Mouse (Mus musculus) B cell, adult 67 days (primary cell): ENCODE data around the gene Fam118b. TPM values are rescaled to one million over a fixed set of nuclear protein-coding genes. Genes with fewer than 3 reads are reported as not detected.

Experiments
- total RNA-seq, 2 experiments: library from RNA; stranded (reverse); gene quantifications; 4 replicates each; pipeline ENCODE4 v1.2.4; 2023

Gene Fam118b
- 10 to 100 TPM; 22.8 to 30.9 TPM for total RNA-seq

GRCm38 (mm10) chr9:35267146-35267975, at the start of gene Fam118b, which contains the start of gene Rpusd4:
Gene Fam118b (minus strand): TSS chr9:35267805.
Gene Rpusd4 (plus strand): TSS chr9:35267865.

DNA sequence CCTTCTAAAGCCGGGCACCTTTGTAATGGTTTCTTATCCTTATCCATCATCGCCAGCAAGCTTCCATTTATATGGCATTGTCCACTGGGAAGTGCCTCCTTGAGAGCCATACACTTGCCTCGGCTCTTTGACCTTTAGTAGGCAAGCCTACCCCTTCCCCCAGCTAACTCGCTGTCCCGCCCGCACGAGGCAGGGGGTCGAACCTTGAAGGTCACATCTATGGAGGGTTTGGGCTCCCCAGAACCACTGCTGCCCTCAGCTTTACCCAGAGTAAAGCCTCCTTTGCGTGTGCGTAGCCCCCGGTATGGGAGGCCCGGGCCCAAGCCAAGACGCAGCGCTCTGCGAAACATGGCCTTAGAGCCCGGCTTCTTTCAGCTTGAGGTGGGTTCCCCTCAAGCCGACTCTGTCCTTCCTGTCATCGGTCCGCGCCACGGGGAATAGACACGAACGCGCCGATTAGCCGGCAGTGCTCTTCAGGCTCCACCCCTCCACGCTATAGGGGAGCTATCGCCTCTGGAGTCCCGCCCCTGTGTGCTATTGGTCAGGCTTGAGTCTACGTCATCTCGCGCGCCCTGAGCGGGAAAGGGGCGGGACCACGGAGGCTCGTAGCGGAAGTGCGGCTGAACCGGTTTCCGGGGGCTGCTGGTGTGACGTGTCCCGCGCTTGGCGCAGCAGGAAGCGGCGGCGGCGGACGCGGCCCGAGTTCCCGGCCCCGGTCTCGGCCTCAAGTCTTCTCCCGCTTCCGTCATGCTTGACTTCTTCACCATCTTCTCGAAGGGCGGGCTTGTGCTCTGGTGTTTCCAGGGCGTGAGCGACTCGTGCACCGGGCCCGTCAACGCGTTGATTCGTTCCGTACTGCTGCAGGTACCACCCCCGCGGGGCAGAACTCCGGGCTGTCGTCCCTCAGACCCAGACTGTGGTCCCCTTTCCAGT, 56.8 kb downstream of the Fam118b start, which contains the start of gene Foxred1:
TSS of gene Foxred1 (minus strand) at position 514 of the 933 bp plus-strand sequence.

DNA sequence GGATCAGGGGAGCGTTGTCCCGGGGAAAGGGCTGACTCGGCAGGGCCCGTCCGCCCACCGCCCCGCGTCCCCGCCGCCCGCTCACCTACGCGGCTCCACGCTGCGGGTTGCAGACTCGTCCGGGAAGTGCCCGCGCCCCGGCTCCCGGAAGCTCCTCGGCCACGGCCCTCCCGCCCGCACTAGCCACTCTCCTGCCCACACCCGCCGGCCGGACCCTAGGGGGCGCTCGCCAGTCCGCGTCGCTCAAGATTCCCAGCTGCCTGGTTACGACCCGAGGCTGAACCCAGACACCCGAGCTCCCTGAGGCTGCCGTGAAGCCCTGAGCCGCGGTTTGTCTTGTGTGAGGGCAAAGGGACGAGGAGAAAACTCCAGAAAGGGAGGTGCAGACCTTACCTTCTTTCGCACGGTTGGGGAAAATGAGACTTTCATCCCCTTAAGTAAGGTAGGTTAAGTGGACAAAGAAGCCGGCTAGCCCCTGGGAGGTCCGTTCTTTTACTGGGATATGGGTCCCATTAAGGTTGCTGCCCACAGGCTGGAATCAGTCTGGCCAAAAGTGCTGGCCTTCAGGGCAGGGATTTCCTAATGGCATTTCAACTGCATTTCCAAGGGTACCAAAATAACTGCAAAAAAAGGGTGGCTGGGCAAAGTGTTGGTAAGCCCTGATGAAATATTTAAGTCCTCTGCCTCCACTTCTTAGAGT, 67.7 kb downstream of the Fam118b start, which contains the start of the genes Srpr and Tirap:
TSS of gene Srpr (plus strand) at position 404 of the 700 bp plus-strand sequence.
TSS of gene Tirap (minus strand) at position 520 of the 700 bp plus-strand sequence.

GRCm38 (mm10) chr9:35175251-35176123, 92.1 kb downstream of the Fam118b start, which contains the start of gene Dcps:
Gene Dcps (minus strand): TSS chr9:35176061.

Other genes starting within 250 kb of the Fam118b start
- gene St3gal4, start 148.5 kb downstream of the Fam118b start, total RNA-seq, result 10 to 100 TPM; 15.2 to 17.0 TPM
- gene Dcps, start 91.7 kb downstream of the Fam118b start, total RNA-seq, result 10 to 100 TPM; 39.3 to 39.5 TPM
- 100 to 1,000 TPM; 107 to 112 TPM for gene Srpr, start 67.6 kb downstream of the Fam118b start, total RNA-seq
- 10 to 100 TPM; 13.8 to 18.5 TPM for gene Tirap, start 67.5 kb downstream of the Fam118b start, total RNA-seq
- 10 to 100 TPM; 41.5 to 44.9 TPM for gene Foxred1, start 56.8 kb downstream of the Fam118b start, total RNA-seq
- gene Rpusd4, start 60 bp upstream of the Fam118b start, total RNA-seq, result 10 to 100 TPM; 30.7 to 32.1 TPM
- gene Cdon, start 153.3 kb upstream of the Fam118b start, total RNA-seq, result 1 to 10 TPM; 7.5 to 9.8 TPM